Mouse (Mus musculus) stomach, postnatal 0 days (tissue): ENCODE results near the gene Cd55.

ENCODE experiments used
- CTCF ChIP-seq: IDR thresholded peaks from 2 replicates; pipeline ENCODE4 v1.5.1; 2016; ENCODE audit warnings: antibody characterized with exemption, low read depth, mild to moderate bottlenecking, moderate library complexity
- EP300 ChIP-seq: optimal IDR thresholded peaks from 2 replicates; pipeline ENCODE3; 2016; ENCODE audit warnings: antibody characterized with exemption

DNA sequence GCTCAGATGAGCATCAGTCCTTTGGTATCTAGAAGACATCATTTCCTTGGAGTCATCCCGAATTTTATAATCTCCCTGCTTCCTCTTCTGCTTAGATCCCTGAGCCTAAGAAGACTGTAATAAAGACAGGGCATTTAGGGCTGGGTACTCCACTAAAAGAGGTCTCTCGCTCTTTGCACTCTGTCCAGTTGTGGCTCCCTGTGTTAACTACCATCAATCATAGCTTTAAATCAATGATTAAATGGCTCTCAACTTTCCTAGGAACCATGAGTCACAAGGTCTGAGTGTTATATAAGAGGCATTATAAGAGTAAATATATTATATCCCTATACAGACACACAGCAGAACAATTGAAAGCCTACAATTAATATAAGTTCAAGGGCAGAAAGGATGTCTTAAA, 22.8 kb upstream of the Cd55 start:
- TF ChIP-seq CTCF (no peak), EP300 (no peak)
